Mouse (Mus musculus): Measurements from ENCODE around the gene Cntln.
A peak's percentile ranks its signal among the peaks of the same experiment; 100 is the strongest.

The Cntln gene

DNA sequence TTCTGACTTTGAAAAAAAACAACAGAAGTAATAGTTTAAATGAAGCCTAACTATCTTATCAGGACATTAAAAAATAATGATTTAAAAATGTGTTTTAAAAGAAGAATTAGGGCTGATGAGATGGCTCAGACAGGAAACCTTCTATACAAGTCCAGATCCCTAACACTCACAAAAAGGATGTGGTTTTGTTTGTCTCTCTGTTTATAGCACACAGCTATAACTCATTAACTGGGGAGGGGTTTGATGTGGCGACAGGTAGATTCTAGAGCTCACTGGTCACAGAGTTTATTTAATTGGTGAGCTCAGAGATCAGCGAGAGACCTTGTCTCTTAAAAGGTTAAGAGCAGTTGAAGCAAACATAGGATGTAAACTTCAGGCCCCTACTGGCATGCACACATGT lies 175.5 kb downstream of the Cntln start:
- no peak for DNase-seq

DNA sequence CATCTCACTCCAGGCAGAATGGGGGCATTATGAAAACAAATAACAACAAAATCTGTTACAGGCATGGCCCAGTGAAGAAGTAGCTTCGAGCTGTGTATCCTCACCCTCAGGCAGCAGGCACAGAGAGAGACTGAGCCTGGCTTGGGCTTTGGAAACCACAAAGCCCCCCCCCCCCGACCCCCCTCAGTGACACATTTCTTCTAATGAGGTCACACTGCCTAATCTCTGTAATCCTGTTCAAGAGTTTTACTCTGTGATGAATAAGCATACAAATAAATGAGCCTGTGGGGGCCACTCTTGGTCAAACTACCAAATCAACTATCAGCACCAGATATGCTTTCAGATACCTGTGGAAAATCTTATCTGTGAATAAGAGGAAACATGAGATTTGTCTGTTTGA lies 177.6 kb downstream of the Cntln start:
- DNase-seq: no peak

DNA sequence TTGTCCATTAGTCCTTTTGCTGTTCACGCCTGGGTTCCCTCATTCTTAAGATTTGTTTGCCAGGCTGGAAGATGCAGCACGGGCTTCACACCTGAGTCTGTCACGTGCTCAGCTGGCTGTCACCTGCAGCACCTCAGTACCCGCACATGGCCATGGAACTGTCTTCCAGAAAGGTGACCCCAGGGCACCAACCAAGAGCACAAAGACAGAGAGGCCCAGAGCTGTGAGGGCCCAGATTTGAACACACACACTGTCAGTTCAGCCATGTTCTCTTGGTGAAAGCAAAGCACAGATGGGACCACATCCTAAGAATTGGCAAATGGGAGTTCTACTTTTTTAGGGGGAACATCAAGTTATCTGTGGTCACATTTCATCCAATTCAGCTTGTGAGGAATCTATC lies 211.9 kb downstream of the Cntln start:
- no peak for DNase-seq

DNA sequence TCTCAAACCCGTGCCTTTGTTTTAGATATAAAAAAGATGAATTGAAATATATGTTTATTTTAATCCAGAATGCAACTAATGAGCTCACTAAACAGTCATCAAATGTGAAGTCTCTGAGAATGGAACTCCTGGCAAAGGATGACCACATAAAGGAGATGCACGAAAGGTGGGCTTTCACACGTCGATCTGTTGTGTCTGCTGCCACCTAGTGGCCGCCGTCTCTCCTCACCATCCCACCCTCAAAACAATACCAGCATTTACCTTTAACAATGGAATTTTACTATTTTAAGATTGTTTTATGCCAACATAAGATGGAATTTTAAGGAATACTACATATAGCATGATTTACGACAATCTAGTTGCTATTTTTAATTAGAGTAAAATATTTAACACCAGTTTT lies 212.6 kb downstream of the Cntln start:
- peak in 1 of 2 experiments; percentile 14 for DNase-seq

DNA sequence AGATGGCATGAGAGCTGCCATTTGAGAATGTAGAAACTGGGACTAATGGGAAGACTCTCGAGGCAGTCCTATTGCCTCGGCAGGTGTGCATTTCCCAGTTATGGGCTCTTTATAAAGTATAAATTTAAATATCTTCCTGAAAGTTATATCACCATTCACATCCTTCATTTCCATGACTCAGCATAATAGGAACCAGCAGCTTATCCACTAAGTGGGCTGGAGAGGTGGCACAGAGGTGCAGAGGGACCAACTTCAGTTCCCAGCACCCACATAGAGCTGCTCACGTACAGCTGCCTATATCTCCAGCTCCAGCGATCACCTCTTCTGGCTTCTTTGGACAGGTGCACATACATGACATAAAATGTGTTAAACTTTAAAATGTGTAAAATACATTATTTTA lies 218.1 kb downstream of the Cntln start:
- DNase-seq: no peak

DNA sequence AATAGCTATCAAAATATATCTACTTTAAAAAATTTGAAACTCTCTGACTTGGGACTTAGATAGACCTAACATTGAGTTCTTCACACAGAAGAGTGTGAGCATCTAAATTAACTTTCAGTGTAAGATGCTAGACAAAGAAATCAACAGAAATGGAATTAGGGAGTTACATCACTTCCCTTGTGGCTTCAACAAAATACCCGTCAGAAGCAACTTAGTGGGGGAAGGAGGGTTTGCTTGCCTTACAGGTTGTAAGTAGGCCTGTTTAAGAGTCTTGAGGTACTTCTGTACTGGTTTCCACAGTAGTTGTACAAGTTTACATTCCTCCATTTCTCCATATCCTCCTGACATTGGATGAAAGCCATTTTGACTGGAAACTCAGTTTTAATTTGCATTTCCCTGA lies 222.3 kb downstream of the Cntln start:
- no peak for DNase-seq

DNA sequence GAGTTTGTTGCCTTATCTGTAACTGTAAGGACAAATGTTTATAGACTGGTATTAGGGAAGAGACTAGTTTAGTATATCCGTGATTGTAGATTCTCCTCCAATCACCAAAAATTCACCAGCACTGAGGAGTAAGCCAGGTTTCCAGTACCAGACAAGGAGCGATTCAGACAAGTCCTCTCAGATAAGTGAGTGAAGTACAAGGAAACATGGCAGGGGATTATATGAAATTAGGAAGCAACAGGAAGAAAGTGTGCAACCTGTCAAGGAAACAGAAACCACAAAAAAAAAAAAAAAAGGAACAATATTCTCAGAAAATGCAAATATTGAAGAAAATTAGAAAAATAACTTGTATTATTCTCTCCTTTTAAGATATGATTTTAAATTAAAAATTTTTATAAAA lies 222.9 kb downstream of the Cntln start:
- DNase-seq: no peak

DNA sequence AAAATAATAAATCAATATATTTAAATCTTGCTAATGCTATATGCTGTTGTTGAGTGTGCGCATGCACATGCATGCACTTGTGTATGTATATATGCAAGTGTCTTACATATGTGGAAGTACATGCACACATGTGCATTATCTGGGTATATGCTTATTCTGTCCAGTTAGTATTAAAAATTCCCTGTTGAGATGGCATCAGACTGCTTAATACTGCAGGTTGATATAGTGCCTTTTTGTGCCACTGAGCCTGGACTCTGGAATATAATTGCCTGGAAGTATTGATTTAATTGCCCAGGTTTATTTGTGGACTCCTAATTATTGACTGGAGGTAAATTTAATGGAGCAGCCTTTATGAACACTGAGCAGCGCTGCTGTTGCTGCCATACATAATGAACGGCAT lies 236.2 kb downstream of the Cntln start:
- DNase-seq: no peak

DNA sequence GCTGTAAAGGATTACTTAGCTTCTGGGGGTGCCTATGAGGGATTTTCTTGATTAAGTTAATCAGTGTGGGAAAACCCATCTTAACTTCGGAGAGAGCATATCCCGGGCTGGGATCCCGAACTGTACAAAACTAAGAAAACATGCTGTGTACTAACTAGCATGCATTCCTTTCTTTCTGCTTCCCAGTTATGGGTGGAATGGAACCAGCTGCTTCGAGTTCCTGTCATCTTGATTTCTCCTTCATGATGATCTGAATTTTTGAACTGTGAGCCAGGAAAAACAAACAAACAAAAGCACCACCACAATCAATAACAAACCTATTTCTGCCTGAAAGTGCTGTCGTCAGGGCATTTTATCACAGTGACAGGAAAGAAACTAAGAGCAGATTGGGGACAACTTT lies 265.6 kb downstream of the Cntln start:
- DNase-seq: no peak

DNA sequence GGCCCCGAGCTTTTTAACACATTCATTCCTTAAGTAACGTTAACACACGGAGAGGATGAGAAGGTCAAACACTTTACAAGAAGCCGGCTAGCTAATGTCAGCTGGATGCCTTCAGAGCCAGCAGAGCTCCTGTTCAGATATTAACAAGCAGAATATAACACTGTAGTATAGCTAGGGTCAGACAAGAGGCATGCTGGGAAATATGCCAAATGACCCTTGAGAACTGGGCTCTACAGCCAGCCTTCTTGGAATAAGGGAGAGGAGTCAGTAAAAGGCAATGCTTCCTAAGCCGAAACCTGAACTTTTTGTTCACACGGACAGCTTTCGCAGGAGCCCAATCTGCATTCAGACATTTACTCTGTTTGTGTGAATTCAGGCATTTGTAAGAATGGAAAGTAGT lies 267.8 kb downstream of the Cntln start:
- no peak for DNase-seq

DNA sequence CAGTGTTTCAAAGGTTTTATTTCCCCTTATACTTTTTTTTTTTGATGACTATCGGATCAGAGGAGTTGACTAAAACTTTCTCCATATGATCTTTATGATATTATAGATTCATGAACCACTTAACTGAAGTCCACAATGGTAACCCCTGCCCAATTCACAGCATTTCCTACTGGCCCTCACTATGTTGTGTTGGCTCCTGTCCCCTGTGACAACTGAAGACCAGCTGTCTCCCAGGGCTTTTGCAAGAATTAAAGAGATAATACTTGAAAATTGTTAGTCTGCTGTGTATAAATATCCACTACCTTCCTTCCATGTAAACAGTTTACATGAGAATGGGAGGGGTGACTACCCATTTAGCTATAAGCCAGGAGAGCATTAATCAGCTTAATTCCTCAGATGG lies 270.3 kb downstream of the Cntln start:
- DNase-seq: no peak

DNA sequence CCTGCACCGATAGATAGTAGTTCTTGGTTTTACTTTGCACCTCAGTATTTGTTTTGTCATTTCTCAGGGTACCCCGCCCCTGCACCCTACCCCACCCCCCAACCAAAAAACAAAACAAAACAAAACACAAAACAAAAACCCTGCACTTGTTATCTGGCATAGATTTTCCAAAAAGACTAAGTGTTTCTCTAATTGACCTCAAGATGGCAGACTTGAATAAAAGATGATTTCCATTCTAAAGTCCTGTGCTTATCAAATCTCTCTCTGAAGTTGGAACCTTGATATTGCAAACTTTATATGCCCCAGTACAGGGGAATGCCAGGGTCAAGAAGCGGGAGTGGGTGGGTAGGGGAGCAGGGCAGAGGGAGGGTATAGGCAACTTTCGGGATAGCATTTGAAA lies 277.0 kb downstream of the Cntln start:
- DNase-seq: no peak

DNA sequence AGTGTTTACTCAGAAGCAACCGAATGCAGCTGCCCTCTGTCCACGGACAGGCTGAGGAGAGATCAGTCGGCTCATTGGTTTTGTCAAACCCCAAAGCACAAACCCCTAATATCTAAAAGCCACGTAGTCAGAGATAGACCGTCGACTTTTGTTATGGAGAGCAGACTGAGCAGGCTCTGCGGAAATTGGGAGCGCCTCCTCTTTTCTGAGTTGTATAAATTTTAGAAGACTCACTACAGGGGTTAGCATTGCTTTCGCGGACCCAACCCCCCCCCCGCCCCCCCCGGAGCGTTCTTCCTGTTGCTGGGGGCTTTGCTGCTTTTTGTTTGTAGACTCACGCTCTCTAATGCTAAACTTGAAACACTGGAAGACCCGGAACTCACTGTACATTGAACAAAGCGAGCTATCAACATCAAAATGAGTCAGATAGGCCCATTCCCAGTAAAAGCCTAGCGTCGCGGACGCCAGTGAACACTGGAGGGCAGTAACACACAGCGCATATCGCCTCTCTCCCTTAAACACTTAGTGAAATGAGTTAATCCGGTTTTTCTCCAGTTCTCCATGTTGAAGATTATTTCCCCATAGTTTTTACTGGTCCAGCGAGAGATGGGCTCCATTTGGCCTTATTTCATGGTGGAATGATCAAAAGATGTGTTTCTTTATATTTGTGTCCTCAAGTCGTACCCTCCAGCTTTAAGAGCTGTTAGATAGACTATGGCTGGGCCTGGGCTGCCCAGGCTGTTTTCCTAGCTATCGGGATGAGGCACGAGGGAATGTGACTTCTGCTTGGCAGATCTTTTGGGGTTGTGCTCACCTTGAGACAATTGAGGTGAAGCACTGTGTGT lies 278.6 kb downstream of the Cntln start:
- no peak for DNase-seq

DNA sequence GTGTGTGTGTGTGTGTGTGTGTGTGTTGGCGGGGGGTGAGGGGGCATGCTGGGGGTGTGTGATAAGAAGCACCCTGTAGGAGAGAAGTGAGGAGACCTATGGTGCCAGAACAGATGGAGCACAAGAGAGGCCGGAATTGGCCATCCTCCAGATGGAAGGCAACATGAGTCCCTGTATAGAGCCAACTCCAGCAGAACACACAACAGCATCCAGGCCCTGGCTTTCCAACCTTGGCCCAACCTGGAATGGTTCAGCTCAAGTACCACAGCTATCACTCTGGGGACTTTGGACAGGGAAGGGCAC lies 279.2 kb downstream of the Cntln start:
- DNase-seq: no peak

DNA sequence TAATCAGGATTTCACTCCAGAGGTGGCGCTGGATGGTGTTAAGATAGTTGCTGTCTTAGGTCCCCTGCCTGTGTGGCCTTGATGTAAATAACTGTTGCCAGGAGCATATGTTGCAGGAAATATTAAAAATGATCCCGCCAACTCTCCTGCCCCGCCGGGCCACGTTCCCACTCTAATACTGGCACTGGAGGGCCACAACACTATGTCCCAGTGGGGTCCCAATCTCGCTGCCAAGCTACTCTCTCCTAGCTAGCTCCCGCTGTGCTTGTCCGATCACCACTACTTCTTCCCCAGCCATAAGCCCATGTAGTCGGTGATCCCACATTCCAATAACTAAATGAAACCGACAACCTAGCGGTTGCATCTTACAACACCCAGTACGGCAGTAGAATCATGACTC lies 283.9 kb downstream of the Cntln start:
- DNase-seq: no peak

DNA sequence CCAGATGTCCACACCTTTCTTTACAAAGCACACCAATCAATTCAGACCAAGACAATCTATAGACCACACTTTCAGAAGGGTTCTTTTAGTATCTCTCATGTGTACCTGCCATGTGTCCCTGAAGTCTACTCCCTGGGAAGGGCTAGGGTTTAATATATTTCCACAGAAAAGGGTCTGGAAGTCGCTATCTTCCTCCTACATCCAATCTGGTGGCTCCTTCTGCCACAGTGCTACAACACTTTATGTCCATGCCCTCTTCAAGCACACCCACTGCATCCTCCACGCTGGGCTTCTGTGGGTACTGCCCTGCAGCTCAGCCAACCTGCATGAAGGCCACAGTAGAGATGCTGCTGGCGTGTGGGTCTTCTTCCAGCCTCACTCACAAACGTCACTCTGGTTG lies 291.4 kb downstream of the Cntln start:
- DNase-seq: no peak

DNA sequence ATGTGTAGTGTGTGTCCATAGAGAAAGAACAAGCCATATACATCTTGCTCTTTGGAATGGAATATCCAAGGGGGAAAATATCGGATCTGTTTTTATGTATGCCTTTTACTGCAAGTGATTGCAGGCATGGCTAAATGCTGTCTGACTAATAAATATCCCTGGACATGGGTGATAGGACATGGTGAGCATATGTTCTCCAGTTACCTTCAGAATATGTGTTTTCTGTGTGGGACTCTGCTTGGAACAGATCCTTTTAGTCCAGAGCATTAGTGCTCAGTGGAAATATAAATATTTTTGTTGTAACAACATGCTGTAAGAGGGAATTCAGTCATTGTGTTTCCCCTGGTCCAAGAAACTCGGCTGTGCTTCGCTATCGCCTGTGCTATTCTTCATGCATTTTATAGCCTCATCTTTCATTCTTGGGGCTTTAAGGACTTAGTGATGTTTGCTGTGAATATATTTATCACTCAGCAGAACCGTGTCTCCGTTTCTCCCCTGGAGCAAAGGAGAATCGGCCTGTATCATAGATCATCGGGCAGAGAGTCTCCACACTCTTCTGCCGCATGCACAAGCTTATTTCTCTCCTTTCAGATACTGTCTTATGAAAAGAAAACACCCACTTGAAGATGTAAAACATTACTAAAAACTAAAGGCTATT lies 294.4 kb downstream of the Cntln start:
- DNase-seq: no peak
